Mouse (Mus musculus) kidney, adult 2 months (tissue): ENCODE measurements around the gene Vps4b. TPM values are rescaled to one million over a fixed set of nuclear protein-coding genes. Genes with fewer than 3 reads are reported as not detected.
"Not testable (repeated sequence)": the region's sequence is repeated elsewhere in the genome, so short reads cannot be mapped to it uniquely, and the experiment has no call there.

ENCODE experiments used
- DNase-seq: peaks from one replicate; pipeline ENCODE4 v3.0.0; 2021
- H3K27ac ChIP-seq: fragments of 200-500 bp; 2 replicates; pipeline ENCODE4 v1.5.1; 2012; ENCODE audit warnings: low read depth, low read length, control low read depth, inconsistent platforms; ENCODE audit not compliant: insufficient read depth
- H3K27me3 ChIP-seq: fragments of 200-500 bp; replicated peaks from 2 replicates; pipeline ENCODE4 v1.6.1; 2012; ENCODE audit warnings: mild to moderate bottlenecking, moderate library complexity, low read length, inconsistent platforms; ENCODE audit not compliant: control insufficient read depth, insufficient read depth
- H3K36me3 ChIP-seq: fragments of 200-500 bp; 2 replicates; pipeline ENCODE4 v1.6.1; 2012; ENCODE audit warnings: mild to moderate bottlenecking, moderate library complexity, low read length, inconsistent platforms; ENCODE audit not compliant: control insufficient read depth, insufficient read depth
- H3K4me1 ChIP-seq: fragments of 200-500 bp; 2 replicates; pipeline ENCODE4 v1.6.1; 2011; ENCODE audit warnings: low read length; ENCODE audit not compliant: control insufficient read depth, insufficient read depth
- H3K4me3 ChIP-seq: fragments of 200-500 bp; 2 replicates; pipeline ENCODE4 v1.5.1; 2011; ENCODE audit warnings: mild to moderate bottlenecking, low read depth, low read length, control low read depth; ENCODE audit not compliant: insufficient read depth
- CTCF ChIP-seq: fragments of 200-500 bp; conservative IDR thresholded peaks from 2 replicates; pipeline ENCODE4 v1.5.1; 2011; ENCODE audit warnings: low read depth, mild to moderate bottlenecking, control low read depth, low read length, moderate library complexity, mixed read lengths; ENCODE audit not compliant: insufficient read depth, insufficient read length
- POLR2A ChIP-seq: fragments of 200-500 bp; IDR thresholded peaks from one replicate; pipeline ENCODE4 v1.6.1; 2011; ENCODE audit warnings: low read depth, low read length, control low read depth
- WGBS: fragments of 180-500 bp; shearing (Covaris S2); methylation state at CpG from one replicate; pipeline ENCODE4 v1.1.7; 2018; 5-methylcytosine and 5-hydroxymethylcytosine counted together
- polyA plus RNA-seq: library from polyadenylated mRNA; depleted of rRNA; stranded (reverse); fragments of >200 nt; gene quantifications from 2 replicates; pipeline ENCODE4 v1.2.3, GENCODE M21; 2012; rRNA removed

The Vps4b gene
- polyA plus RNA-seq, 1 experiment: 16.0 TPM

GRCm38 (mm10) chr1:106722061-106722460, 74.5 kb downstream of the Vps4b start:
- H3K36me3 ChIP-seq: no peaks in the 10 kb centered on the region; the same call in 1 of the 2 replicates
- no peak overlapping the region for H3K4me3 ChIP-seq
- no peaks in the 10 kb centered on the region for H3K4me1 ChIP-seq
- no peak overlapping the region for H3K27ac ChIP-seq
- WGBS: 78% methylated on average over 5 of the region's 5 CpGs
- TF ChIP-seq POLR2A (no peak), CTCF (no peak)
- H3K27me3 ChIP-seq: no peaks in the 10 kb centered on the region
- no peak for DNase-seq

- not testable (repeated sequence) for H3K4me1 ChIP-seq, H3K4me3 ChIP-seq, DNase-seq, H3K36me3 ChIP-seq, H3K27ac ChIP-seq, H3K27me3 ChIP-seq
- 58% methylated on average over 7 of the region's 7 CpGs for WGBS
Observed at GRCm38 (mm10) chr1:106717736-106718135, 78.8 kb downstream of the Vps4b start.

GRCm38 (mm10) chr1:106717071-106717601, 79.4 kb downstream of the Vps4b start:
- H3K4me1 ChIP-seq: no peaks in the 10 kb centered on the region
- DNase-seq: peak; percentile 83
- no peak overlapping the region for H3K4me3 ChIP-seq
- TF ChIP-seq CTCF: peak; percentile 79
- TF ChIP-seq POLR2A: no peak
- no peaks in the 10 kb centered on the region; the same call in 1 of the 2 replicates for H3K36me3 ChIP-seq
- 25% methylated on average over 7 of the region's 7 CpGs for WGBS
- no peak overlapping the region for H3K27ac ChIP-seq
- no peaks in the 10 kb centered on the region for H3K27me3 ChIP-seq

GRCm38 (mm10) chr1:106716141-106716540, 80.4 kb downstream of the Vps4b start:
- no peak overlapping the region for H3K4me3 ChIP-seq
- WGBS: 71% methylated on average over 3 of the region's 3 CpGs
- no peak for DNase-seq
- H3K27me3 ChIP-seq: no peaks in the 10 kb centered on the region
- no peak overlapping the region for H3K27ac ChIP-seq
- no peaks in the 10 kb centered on the region for H3K36me3 ChIP-seq
- TF ChIP-seq POLR2A (no peak), CTCF (no peak)
- H3K4me1 ChIP-seq: no peaks in the 10 kb centered on the region; the same call in 1 of the 2 replicates

GRCm38 (mm10) chr1:106715111-106716083, 81.1 kb downstream of the Vps4b start:
- no peak for TF ChIP-seq CTCF
- no peak for TF ChIP-seq POLR2A
- Histone ChIP-seq H3K4me3 (no peak overlapping the region), H3K27me3 (no peaks in the 10 kb centered on the region), H3K27ac (no peak overlapping the region), H3K4me1 (no peaks in the 10 kb centered on the region; the same call in 1 of the 2 replicates), H3K36me3 (no peaks in the 10 kb centered on the region)
- 80% methylated on average over 13 of the region's 13 CpGs for WGBS
- DNase-seq: no peak

GRCm38 (mm10) chr1:106714530-106714981, 82.0 kb downstream of the Vps4b start:
- 4% methylated on average over 21 of the region's 21 CpGs for WGBS
- H3K27me3 ChIP-seq: no peaks in the 10 kb centered on the region
- no peak for TF ChIP-seq POLR2A
- TF ChIP-seq CTCF: no peak
- H3K4me3 ChIP-seq: peak overlapping the region; percentile 69
- no peaks in the 10 kb centered on the region for H3K36me3 ChIP-seq
- no peaks in the 10 kb centered on the region; the same call in 1 of the 2 replicates for H3K4me1 ChIP-seq
- 0 out of 2 replicates have a peak overlapping the region, but pooled peaks have one; percentile 53 for H3K27ac ChIP-seq
- DNase-seq: no peak

Other genes with a start within 250 kb of the Vps4b start
- 1.9 and 2.6 TPM in 2 replicates for gene Bcl2, start 82.5 kb downstream of the Vps4b start, polyA plus RNA-seq
- 7.6 and 13.3 TPM in 2 replicates for gene Kdsr, start 37.0 kb downstream of the Vps4b start, polyA plus RNA-seq
- gene Serpinb5, start 64.4 kb upstream of the Vps4b start, polyA plus RNA-seq: 0.04 TPM in 1 of 2 replicates, not detected in the other
- 0.06 TPM in 1 of 2 replicates, not detected in the other for gene Serpinb12, start 137.7 kb upstream of the Vps4b start, polyA plus RNA-seq
- not detected in 2 replicates for gene Serpinb13, start 184.3 kb upstream of the Vps4b start, polyA plus RNA-seq